Mouse (Mus musculus) hindbrain, embryonic 11.5 days (tissue): ENCODE data around the gene Ncam2. TPM values are rescaled to one million over a fixed set of nuclear protein-coding genes. Genes with fewer than 3 reads are reported as not detected.

ENCODE experiments used
- ATAC-seq: fragments of 200-750 bp; cut with Nextera tagmentation; 2 replicates; pipeline ENCODE4 v1.8.0; 2017; ENCODE audit warnings: mild to moderate bottlenecking, moderate TSS enrichment, moderate library complexity; ENCODE audit not compliant: low FRiP score
- DNase-seq: peaks from one replicate; pipeline ENCODE4 v3.0.0-alpha.2; 2015; ENCODE audit warnings: low spot score
- H3K27ac ChIP-seq: fragments of 300-500 bp; sonication (generic); 2 replicates; pipeline ENCODE4 v1.5.1; 2014; ENCODE audit warnings: mild to moderate bottlenecking, low read depth, low read length
- H3K27me3 ChIP-seq: fragments of 300-500 bp; sonication (generic); 2 replicates; pipeline ENCODE4 v1.6.1; 2014; ENCODE audit warnings: mild to moderate bottlenecking, low read length, moderate library complexity, mixed read lengths; ENCODE audit not compliant: control insufficient read depth, insufficient read depth
- H3K36me3 ChIP-seq: fragments of 300-500 bp; sonication (generic); 2 replicates; pipeline ENCODE4 v1.6.1; 2014; ENCODE audit warnings: mild to moderate bottlenecking, low read length, moderate library complexity, mixed read lengths; ENCODE audit not compliant: control insufficient read depth, insufficient read depth
- H3K4me1 ChIP-seq: fragments of 300-500 bp; sonication (generic); replicated peaks from 2 replicates; pipeline ENCODE4 v1.6.1; 2014; ENCODE audit warnings: low read length, mixed read lengths; ENCODE audit not compliant: control insufficient read depth, insufficient read depth
- H3K4me2 ChIP-seq: fragments of 300-500 bp; sonication (generic); replicated peaks from 2 replicates; pipeline ENCODE4 v1.6.1; 2014; ENCODE audit warnings: mild to moderate bottlenecking, low read depth, low read length
- H3K4me3 ChIP-seq: fragments of 300-500 bp; sonication (generic); 2 replicates; pipeline ENCODE4 v1.5.1; 2014; ENCODE audit warnings: low read depth, low read length
- H3K9ac ChIP-seq: fragments of 300-500 bp; sonication (generic); 2 replicates; pipeline ENCODE4 v1.6.1; 2014; ENCODE audit warnings: low read depth, low read length
- H3K9me3 ChIP-seq: fragments of 300-500 bp; sonication (generic); 2 replicates; pipeline ENCODE4 v1.6.1; 2016; ENCODE audit warnings: low read length; ENCODE audit not compliant: control insufficient read depth
- WGBS: fragments of 180-500 bp; shearing (Covaris S2); extraction: QIAGEN DNeasy Blood & Tissue Kit; methylation state at CpG from one replicate; pipeline ENCODE4 v1.1.7; 2014; 5-methylcytosine and 5-hydroxymethylcytosine counted together
- polyA plus RNA-seq: library from polyadenylated mRNA; unstranded; fragments of >200 nt; fragmentation: Nextera tagmentation; extraction: Ambion mirVana; gene quantifications from 2 replicates; pipeline ENCODE4 v1.2.1, GENCODE M21; 2014

The Ncam2 gene
- polyA plus RNA-seq = 1.5 and 2.7 TPM in 2 replicates

DNA sequence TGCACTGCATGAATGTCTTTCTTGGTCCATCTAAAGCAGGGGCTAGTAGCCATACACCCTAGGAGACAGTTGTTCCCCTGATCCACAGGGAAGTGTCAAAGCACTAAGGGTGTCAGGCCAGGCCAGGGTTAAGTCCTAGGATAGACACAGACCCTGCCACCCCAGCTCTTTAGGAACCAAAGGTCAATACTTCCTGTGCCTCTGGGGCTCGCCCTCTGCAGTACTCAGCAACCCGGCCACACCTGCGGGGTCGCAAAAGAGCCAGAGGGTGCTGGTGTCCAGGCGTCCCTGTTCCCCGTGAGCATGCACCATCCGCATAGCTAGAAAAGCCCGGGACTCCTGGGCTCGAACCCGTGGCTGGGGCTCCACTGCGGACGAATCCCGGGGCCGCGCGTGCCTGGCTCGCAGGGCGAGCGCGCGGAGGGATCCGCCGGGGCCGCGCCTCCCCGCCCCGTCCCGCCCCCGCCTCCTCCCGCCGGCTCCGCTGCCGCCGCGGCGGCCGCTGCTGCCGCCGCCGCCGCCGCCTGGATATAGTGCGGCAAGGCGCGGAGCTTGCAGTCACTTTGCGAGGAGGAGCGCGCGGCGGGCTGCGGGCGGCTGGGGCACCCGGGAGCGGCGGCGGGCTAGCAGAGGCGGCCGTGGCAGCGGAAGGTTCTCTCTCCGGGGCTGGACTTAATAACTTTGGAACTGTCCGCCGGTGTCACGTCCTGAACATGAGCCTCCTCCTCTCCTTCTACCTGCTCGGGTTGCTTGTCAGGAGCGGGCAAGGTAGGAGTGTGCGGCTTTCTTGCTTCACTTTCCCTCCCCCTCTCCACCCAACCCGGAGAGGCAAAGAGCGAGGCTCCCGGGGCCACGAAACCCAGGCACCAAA, at the start of gene Ncam2:
TSS of gene Ncam2 (plus strand) at position 497 of the 871 bp plus-strand sequence.
- WGBS = under 1% methylated on average over 46 of the region's 70 CpGs
- H3K9ac ChIP-seq = peak within 1 kb of the TSS; percentile 52
- DNase-seq (peak; percentile 80), ATAC-seq (peak; percentile 87)
- H3K36me3 ChIP-seq = no peaks in the 10 kb centered on the region
- H3K4me2 ChIP-seq = peak within 1 kb of the TSS; percentile 87
- 0 out of 2 replicates have a peak, but pooled peaks cover 2% of the 10 kb centered on the region for H3K4me1 ChIP-seq
- 0 out of 2 replicates have a peak within 1 kb of the TSS, but pooled peaks have one; percentile 36 for H3K27ac ChIP-seq
- no peaks in the 10 kb centered on the region for H3K27me3 ChIP-seq
- peak within 1 kb of the TSS; percentile 49 for H3K4me3 ChIP-seq
- H3K9me3 ChIP-seq = no peaks in the 10 kb centered on the region

DNA sequence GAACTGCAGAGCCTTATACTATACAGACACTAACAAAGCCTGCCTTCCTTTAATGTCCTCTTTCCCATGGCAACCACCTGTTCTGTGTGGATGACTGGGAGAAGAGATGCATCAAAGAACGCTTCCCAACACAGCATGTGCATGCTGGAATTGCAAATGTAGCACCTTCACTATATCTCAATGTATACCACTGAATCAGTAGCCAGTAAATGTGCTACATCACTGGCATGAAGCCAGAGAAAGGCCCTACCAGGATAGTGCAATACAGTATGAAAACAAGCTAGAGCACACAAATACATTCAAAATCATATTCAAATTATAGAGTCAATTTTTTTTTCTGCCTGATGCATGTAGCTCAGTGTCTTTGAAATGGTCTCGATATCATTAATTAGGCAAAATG, 29.7 kb upstream of the Ncam2 start:
- H3K36me3 ChIP-seq = no peaks in the 10 kb centered on the region
- no peaks in the 10 kb centered on the region for H3K27me3 ChIP-seq
- ATAC-seq (no peak), DNase-seq (no peak)
- no peaks in the 10 kb centered on the region for H3K4me1 ChIP-seq
- no peak overlapping the region for H3K9ac ChIP-seq
- no peak overlapping the region for H3K27ac ChIP-seq
- 76% methylated on average over 2 of the region's 2 CpGs for WGBS
- H3K4me3 ChIP-seq = no peak overlapping the region
- no peaks in the 10 kb centered on the region for H3K9me3 ChIP-seq
- no peak overlapping the region for H3K4me2 ChIP-seq

DNA sequence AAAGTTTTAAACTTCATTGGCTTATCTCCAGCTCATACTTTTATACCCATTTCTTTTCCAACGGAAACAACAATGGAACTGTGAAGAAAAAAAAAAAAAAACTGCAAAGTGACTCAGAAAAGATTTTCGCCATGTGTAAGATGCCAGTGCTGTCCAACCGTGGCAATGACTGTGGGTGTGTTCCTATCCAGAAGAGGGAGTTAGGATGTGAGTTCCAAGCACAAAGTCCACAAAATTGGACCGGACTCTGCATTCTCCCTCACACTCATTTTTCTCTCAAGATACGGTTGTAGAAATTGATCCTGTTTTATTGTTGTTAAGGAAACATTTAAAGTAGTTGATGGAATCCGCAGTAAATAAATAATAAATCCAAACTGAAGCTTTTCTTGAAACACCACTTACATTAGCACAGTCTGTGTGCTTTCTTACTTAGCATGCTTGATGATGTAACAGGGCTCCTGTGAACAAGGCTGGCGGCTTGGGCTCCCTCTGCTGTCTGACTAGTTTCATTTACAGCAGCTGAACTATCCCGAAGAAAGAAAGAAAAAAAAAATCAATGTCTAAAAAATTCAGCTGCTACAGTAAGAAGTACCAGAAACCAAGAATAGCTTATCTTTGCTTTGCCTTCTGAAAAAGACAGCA, 25.1 kb upstream of the Ncam2 start:
- H3K27ac ChIP-seq = no peak overlapping the region
- no peaks in the 10 kb centered on the region for H3K36me3 ChIP-seq
- no peaks in the 10 kb centered on the region for H3K9me3 ChIP-seq
- no peak overlapping the region for H3K4me3 ChIP-seq
- 58% methylated on average over 8 of the region's 8 CpGs for WGBS
- no peak overlapping the region for H3K4me2 ChIP-seq
- no peak overlapping the region for H3K9ac ChIP-seq
- DNase-seq (peak; percentile 54), ATAC-seq (no peak)
- no peaks in the 10 kb centered on the region for H3K4me1 ChIP-seq
- H3K27me3 ChIP-seq = no peaks in the 10 kb centered on the region

DNA sequence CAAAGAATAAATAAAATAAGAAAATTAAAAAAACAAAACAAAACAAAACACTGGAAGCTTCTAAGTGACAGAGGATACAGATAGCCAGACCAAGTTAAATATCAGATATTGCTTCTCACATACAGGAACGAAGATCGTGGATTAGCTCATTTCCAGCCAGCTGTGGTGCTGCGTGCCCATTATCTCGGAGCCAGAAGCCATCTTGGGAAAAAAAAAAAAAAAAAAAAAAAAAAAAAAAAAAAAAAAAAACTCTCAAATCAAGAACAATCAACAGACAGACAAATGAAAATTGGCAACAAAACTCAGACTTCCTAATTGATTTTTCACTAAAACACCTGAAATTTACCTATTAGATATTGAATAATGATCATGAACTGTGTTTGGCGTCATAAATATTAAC, 20.7 kb upstream of the Ncam2 start:
- H3K9ac ChIP-seq = no peak overlapping the region
- H3K4me2 ChIP-seq = no peak overlapping the region
- H3K36me3 ChIP-seq = no peaks in the 10 kb centered on the region
- no peaks in the 10 kb centered on the region for H3K27me3 ChIP-seq
- WGBS = 92% methylated on average over 5 of the region's 5 CpGs
- no peaks in the 10 kb centered on the region for H3K9me3 ChIP-seq
- DNase-seq (no peak), ATAC-seq (no peak)
- no peaks in the 10 kb centered on the region for H3K4me1 ChIP-seq
- H3K27ac ChIP-seq = no peak overlapping the region
- no peak overlapping the region for H3K4me3 ChIP-seq

DNA sequence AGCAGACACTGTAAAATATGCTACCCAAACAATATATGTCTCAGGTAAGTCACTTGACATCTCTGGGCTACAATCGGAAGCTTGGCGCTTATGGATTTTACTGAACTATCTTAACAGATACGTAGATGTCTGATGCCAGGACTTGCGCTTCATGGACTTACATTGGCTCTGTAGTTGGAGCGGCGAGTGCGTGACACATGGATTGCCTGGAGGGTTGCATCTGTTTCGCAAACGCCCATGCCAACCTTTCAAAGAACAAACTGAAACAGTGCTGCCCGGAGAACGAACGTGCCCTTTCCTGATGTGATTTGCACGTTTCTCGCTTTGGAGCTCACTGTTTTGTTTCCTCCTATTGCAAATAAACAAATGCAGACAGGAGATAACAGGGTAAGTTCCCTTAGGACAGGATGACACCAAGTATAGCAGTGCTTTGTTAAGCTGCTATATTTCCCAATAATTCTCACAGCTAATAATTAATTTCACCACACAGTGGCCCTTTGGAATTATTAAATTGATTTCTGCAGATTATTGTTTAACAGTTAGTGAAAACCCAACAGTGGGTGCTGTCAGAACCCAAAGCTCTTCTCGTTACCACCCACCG, 12.8 kb upstream of the Ncam2 start:
- Histone ChIP-seq H3K9ac (no peak overlapping the region), H3K27ac (no peak overlapping the region), H3K9me3 (no peaks in the 10 kb centered on the region), H3K4me2 (no peak overlapping the region), H3K27me3 (no peaks in the 10 kb centered on the region), H3K4me1 (no peaks in the 10 kb centered on the region), H3K4me3 (no peak overlapping the region), H3K36me3 (no peaks in the 10 kb centered on the region)
- WGBS = 87% methylated on average over 16 of the region's 16 CpGs
- DNase-seq (no peak), ATAC-seq (no peak)

DNA sequence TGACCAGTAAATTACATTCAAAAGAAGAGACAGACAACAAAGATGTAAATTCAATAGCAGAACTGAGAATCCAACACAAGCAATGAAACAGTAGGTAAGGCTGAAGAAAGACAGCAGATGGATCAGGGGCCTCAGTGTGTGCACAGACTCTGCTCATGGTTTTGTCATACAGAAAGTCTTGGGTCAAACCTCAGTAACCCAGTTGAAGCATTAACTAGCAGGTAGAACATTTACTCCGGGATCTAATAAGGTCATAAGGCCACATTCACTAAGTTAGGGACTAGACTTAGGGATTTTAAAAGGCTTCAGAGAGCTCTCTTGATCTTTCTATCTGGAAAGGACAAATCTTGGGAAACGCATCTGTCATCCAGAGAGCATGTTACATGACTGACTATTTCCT, 8.9 kb upstream of the Ncam2 start:
- no peaks in the 10 kb centered on the region for H3K9me3 ChIP-seq
- WGBS = 88% methylated on average over 2 of the region's 2 CpGs
- DNase-seq (no peak), ATAC-seq (no peak)
- no peaks in the 10 kb centered on the region for H3K36me3 ChIP-seq
- H3K27ac ChIP-seq = no peak overlapping the region
- no peaks in the 10 kb centered on the region for H3K27me3 ChIP-seq
- no peak overlapping the region for H3K9ac ChIP-seq
- no peak overlapping the region for H3K4me2 ChIP-seq
- no peak overlapping the region for H3K4me3 ChIP-seq
- H3K4me1 ChIP-seq = no peaks in the 10 kb centered on the region

DNA sequence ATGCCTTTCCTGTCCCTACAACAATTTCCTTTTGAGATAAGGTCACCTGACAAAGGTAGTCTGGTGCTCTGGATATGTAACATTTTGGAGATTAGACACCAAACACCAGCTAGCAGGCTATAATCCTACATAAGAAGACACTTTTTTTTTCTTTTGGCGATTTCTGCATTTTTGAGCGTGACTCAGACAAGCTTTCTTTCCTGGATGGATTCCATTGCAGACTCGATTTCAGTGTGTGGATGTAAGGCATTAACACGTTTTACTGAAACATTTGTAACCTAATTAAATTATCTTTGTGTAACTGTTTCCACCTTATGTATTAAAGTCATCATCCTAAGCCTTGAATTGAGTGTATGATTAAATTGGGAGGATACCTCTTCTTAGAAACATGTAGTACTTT, 7.9 kb upstream of the Ncam2 start:
- no peak overlapping the region for H3K4me3 ChIP-seq
- no peak overlapping the region for H3K9ac ChIP-seq
- H3K27ac ChIP-seq = no peak overlapping the region
- no peak overlapping the region for H3K4me2 ChIP-seq
- no peaks in the 10 kb centered on the region for H3K4me1 ChIP-seq
- ATAC-seq (no peak), DNase-seq (no peak)
- H3K36me3 ChIP-seq = no peaks in the 10 kb centered on the region
- WGBS = 79% methylated on average over 4 of the region's 4 CpGs
- no peaks in the 10 kb centered on the region for H3K9me3 ChIP-seq
- H3K27me3 ChIP-seq = no peaks in the 10 kb centered on the region

DNA sequence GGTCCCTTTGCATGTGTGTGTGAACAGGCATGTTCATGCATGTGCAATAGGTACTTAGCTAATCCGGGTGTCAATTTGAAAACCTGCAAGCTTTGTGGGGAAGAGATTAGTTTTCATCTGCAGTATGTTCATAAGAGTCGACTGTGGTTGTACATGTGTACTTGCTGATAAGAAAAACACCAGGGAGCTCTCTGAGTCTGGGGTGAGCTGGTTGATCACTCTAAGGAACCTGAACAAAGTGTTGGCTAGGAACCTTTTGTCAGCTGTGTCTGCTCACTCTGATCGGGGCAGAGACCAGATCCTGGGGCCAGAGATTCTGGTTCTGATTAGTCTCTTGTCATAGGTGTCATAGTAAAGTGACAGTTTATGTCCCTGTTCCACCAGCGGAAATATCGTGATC, 1.0 kb upstream of the Ncam2 start:
- Histone ChIP-seq H3K36me3 (no peaks in the 10 kb centered on the region), H3K4me1 (0 out of 2 replicates have a peak, but pooled peaks cover 2% of the 10 kb centered on the region), H3K9me3 (no peaks in the 10 kb centered on the region), H3K9ac (no peak overlapping the region), H3K27me3 (no peaks in the 10 kb centered on the region), H3K4me2 (no peak overlapping the region), H3K4me3 (no peak overlapping the region), H3K27ac (no peak overlapping the region)
- ATAC-seq (no peak), DNase-seq (no peak)
- 82% methylated on average over 5 of the region's 5 CpGs for WGBS
